Mouse (Mus musculus): ENCODE data around the gene Clec4g. TPM values are rescaled to one million over a fixed set of nuclear protein-coding genes. Genes with fewer than 3 reads are reported as not detected.
"Not testable (repeated sequence)": the region's sequence is repeated elsewhere in the genome, so short reads cannot be mapped to it uniquely, and the experiment has no call there.

Clec4g gene
- 0.19 and 0.30 TPM in 2 replicates for polyA plus RNA-seq (2012; rRNA removed)

GRCm38 (mm10) chr8:3720551-3720950, at the start of gene Clec4g:
Gene Clec4g, minus strand, starts transcription at chr8:3720651.
- no peak for DNase-seq (ENCODE audit: low read depth)

GRCm38 (mm10) chr8:3768641-3769040, 48.2 kb upstream of the Clec4g start:
- DNase-seq (ENCODE audit: low read depth): not testable (repeated sequence)

DNA sequence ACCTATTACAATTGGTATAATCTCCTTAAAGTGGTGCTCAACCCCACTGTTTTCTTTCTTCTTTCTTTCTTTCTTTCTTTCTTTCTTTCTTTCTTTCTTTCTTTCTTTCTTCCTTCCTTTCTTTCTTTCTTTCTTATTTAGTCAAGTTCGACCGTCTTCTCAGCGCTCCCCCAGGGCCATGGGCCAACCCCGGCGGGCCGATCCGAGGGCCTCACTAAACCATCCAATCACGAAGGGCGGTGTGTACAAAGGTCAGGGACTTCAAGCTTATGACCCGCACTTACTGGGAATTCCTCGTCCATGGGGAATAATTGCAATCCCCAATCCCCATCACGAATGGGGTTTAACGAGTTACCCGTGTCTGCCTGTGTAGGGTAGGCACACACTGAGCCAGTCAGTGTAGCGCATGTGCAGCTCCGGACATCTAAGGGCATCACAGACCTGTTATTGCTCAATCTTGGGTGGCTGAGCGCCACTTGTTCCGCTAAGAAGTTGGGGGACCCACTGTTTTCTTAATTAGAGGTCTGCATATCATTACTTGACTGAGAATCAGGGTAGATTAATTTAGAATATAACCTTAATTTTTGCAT, 33.9 kb upstream of the Clec4g start:
- peak; percentile 37 for DNase-seq (ENCODE audit: low read depth)

- DNase-seq (ENCODE audit: low read depth): no peak
These were observed 28.3 kb upstream of the Clec4g start, which contains the start of gene Cd209a for GRCm38 (mm10) chr8:3748761-3749160. Gene Cd209a, minus strand, starts transcription at chr8:3748984.

DNA sequence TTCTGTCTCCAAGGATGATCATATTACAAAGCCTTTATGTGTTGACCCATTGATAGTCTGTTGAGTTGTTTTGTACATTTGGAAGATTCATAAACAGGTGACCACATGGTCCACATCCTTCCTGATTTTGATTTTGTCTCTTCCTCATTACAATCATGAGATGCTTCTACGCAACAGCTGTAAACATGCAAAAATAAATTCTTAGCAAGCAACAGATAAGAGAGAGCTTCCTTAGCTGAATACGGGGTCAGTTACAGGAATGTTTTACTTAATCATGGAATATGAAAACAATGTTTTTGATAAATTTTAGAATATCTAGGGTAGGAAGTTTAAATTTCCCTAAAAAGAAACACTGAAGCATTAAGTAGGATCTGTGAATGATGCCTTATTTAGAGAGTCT, 16.5 kb upstream of the Clec4g start:
- no peak for DNase-seq (ENCODE audit: low read depth)

DNA sequence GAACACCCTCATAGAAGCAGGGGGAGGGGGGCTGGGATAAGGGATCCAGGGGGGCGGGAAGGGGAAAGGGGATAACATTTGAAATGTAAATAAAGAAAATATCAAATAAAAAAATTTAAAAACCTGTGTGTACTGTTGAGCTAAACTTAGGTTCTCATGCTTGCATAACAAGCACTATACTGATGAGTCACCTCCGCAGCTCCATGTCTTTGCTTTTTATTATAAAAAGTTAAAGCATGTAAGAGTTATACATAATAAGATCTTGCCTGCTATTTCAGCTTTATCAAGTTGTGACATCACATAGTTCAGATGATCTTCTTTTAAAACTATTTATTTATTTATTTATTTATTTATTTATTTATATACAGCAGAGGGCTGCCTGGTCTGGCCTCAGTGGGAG, 15.1 kb upstream of the Clec4g start:
- DNase-seq (ENCODE audit: low read depth): no peak

GRCm38 (mm10) chr8:3734084-3734483, 13.6 kb upstream of the Clec4g start:
- no peak for DNase-seq (ENCODE audit: low read depth)

GRCm38 (mm10) chr8:3721041-3721440, 590 bp upstream of the Clec4g start:
- no peak for DNase-seq (ENCODE audit: low read depth)

DNA sequence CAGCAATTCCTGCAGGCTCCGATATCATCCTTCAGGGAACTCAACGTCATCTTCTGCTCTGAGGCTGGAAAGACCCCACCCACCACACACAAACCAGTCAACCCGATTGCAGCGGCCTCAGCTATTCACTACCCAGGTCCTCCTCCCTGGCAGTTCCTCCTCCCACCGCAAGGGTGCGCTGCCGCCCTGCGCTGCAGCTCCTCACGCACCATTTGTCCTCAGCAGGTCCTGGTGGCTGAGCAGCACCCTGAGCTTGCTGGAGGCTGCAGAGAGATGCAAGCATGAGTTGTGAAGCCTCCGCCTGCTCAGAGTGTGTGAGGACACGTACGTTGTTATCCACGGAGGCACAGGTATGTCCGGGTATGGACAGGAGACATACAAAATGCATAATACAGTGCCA, 1.9 kb downstream of the Clec4g start:
- no peak for DNase-seq (ENCODE audit: low read depth)

DNA sequence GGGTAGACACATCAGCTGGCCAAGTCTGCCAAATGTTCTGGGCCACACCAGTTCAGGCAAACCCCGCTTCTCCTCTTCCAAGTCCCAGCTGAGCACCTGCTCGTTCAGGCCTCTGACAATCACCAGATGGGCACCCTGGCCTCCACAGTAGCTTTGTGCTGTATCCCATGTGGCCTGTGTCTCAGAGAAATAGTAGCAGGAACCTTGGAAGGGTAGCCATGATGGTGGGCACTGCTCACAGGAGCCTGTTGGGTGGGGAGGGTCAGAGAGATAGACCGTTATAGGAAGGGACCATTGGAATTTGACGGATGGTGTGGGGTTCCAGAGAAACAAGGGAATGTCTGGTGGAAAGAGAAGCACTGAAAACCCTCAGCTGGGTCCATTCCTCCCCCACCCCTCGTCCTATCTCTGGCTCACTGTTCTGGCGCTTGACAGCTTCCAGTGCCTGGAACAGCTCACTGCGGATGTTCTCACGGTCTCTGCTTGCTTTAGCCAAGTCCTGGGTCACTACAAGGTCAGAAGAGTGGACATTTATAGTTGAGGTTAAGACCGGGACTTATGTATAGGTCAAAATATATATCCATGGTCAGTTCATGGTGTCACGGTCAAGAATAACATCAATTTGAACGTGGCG, 3.0 kb downstream of the Clec4g start:
- no peak for DNase-seq (ENCODE audit: low read depth)

DNA sequence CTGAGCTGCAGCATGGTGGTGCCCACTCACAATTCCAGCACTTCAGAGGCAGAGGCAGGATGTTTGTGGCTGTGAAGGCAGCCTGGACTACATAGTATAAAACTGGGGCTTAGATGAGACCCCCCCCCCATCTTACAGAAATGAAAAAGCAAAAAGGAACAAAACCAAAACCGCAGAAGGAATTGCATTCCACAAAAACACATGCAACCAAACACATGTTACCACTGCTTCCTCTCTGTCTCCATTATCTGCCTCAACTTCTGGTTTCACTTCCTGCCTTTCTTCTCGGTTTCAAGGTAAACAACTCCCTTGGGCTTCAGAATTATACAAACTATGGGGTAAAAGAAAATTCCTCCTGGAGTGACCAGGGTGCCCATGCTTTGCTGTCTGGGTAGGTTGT, 8.8 kb downstream of the Clec4g start:
- no peak for DNase-seq (ENCODE audit: low read depth)

DNA sequence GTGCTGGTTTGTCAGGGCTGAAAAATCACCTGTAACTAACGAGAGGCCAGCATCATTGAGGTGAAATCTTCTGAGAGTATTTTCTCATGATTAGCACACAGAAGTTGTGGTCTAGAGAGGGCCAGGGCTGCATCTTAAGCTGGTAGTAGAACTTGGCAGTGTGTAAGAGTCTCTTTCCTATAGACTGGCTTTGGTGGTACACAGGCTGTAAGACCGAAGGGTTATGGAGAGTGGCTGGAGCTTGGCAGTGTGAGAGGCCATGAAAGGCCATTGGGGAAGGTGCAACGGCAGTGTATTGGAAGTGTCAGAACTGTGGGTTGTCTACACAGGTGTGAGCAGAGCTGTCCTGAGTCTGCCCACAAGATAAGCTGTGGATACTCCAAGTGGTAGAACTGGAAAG, 10.1 kb downstream of the Clec4g start:
- DNase-seq (ENCODE audit: low read depth): no peak

DNA sequence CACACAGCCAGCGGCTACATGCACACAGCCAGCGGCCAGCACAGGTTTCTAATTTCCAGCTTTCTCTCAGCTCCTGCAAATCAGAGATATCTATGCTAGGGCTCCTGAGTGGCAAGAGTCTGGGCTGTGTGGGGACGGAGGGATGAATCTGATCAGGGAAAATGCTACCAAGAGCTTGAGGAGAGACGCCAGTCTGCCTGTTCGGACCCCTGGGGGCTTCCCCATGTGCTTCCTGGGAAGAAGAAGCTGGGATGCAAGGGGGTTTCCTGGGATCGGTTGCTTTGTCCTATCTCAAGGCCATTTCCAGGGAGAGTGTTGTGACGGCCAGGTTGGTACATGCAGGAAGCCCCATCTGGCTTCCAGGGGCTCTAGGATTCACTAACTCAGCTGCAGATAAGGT, 12.8 kb downstream of the Clec4g start:
- no peak for DNase-seq (ENCODE audit: low read depth)

DNA sequence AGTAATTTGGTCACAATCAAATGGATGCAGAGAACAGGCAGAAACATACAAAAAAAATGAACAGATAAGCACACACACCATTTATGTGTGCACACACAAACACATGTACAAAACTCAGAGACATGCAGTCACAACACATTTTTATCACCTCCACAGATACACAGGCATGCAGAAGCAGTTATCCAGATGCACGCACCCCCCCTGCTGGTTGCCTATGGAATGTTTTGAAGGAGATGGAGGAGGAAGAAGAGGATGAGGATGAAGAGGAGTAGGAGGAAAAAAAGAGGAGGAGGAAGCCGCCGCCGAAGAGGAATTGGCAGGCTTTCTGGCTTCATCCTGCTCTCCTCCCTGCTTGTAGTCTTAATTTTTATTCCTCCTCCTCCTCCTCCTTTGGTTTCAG, 14.7 kb downstream of the Clec4g start:
- no peak for DNase-seq (ENCODE audit: low read depth)

GRCm38 (mm10) chr8:3701491-3701890, 19.0 kb downstream of the Clec4g start:
- DNase-seq (ENCODE audit: low read depth): no peak

DNA sequence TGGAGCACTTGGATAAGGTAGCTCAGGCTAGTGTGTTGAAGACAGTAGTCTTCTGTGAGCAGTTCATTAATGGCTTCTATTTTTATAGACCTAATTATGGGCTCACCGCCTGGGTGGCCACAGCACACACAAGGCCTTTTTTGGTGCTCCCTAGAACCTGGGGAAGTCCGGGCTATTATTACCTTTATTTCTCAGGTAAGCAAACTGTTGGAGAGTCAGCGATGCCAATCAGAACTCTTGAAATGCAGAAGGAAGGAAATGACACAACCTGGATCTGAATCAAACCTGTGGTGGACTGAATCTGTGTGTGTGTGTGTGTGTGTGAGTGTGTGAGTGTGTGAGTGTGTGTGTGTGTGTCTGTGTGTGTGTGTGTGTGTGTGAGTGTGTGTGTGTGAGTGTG, 26.3 kb downstream of the Clec4g start, which contains the start of gene Fcer2a:
TSS of gene Fcer2a (minus strand) at position 55 of the 400 bp plus-strand sequence.
- DNase-seq (ENCODE audit: low read depth): no peak

DNA sequence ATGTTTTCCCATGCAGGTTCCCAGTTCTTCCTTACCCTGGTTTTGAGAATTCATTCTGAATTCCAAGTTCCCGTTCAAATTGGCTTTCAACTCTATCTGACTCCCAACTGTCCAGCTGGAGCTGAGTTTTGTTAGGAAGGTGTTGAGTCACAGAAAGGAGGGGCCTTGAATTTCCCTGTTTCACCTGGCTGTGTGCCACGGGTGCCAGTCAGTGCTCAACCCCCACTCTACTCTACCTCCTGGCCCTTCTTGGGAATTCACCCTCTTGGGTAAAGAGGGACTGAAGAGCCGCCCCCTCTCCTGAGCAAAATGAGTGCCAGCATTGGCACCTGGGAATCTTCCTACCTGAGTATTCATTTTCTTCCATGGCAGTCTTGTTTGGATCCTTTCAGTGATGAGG, 29.7 kb downstream of the Clec4g start:
- no peak for DNase-seq (ENCODE audit: low read depth)

DNA sequence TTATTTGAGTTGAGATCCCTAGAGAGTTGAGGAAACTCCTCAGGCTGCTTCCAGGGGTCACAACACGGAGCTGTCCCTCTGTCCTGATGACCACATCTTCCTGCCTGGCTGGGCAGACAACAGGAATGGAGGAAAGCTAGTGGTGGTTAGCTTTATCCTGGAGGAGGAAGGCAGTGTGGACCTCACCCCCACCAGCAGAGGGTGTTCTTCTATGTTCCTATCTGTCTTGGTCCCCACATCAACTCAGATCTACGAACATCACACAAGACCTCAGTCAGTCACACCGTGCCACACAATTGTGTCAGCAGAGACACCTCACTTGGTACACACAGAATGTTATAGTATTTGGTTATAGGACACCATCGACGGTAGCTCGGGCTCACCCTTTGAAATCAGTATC, 32.9 kb downstream of the Clec4g start:
- DNase-seq (ENCODE audit: low read depth): no peak

GRCm38 (mm10) chr8:3685422-3685821, 35.0 kb downstream of the Clec4g start:
- DNase-seq (ENCODE audit: low read depth): no peak

- no peak for DNase-seq (ENCODE audit: low read depth)
These were observed 35.9 kb downstream of the Clec4g start for GRCm38 (mm10) chr8:3684530-3684929.

DNA sequence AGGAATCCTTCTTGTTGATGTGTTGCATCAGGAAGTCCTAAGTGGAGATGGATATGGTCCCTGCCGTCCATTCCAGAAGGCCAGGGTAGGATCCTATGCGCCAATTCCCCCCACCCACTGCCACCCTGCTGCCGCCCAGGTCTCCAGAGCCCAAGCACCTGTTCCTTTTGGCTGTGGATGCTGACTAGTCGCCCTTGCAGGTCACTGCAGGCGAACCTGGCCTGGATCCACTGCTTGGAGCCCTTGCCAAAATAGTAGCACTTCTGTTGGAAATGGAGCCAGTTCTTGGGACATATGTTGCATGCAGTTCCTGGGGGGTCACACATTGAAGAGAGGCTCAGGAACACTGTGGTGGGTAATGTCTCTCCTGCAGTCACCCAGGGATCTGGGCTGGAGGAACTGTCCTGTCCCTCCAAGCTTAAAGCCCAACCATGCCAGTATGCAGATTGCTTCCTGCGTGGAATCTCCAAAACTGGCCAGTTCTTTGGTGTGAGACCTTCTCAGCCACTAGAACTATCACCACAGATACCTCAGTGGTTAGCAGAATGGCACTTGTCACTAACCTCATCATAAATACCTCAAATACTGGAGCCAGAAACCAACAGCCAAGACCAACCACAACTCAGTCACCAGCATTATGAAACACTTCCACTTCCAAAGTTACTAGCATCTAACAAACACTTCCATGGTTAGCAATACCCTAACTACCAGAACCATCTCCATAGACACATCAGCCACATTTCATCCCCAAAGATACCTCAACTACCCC, 36.9 kb downstream of the Clec4g start:
- no peak for DNase-seq (ENCODE audit: low read depth)

- no peak for DNase-seq (ENCODE audit: low read depth)
These were observed 38.0 kb downstream of the Clec4g start for GRCm38 (mm10) chr8:3682435-3682834.

GRCm38 (mm10) chr8:3679656-3680055, 40.8 kb downstream of the Clec4g start:
- DNase-seq (ENCODE audit: low read depth): no peak
